Mouse (Mus musculus) bone marrow macrophage, adult 2 months (primary cell): Measurements from ENCODE around the gene Abca3. TPM values are rescaled to one million over a fixed set of nuclear protein-coding genes. Genes with fewer than 3 reads are reported as not detected.

Source experiments
- H3K27ac ChIP-seq: 2 replicates; pipeline ENCODE4 v1.5.1; 2012; ENCODE audit warnings: low read depth, low read length; ENCODE audit not compliant: insufficient read depth
- H3K4me1 ChIP-seq: 2 replicates; pipeline ENCODE4 v1.6.1; 2012; ENCODE audit warnings: low read length; ENCODE audit not compliant: control insufficient read depth, insufficient read depth
- H3K4me3 ChIP-seq: 2 replicates; pipeline ENCODE4 v1.5.1; 2012; ENCODE audit warnings: mild to moderate bottlenecking, low read length, moderate library complexity; ENCODE audit not compliant: insufficient read depth
- CTCF ChIP-seq: IDR thresholded peaks from 2 replicates; pipeline ENCODE4 v1.5.1; 2012; ENCODE audit warnings: low read depth, mild to moderate bottlenecking, low read length, moderate library complexity
- POLR2A ChIP-seq: IDR thresholded peaks from 2 replicates; pipeline ENCODE4 v1.6.1; 2012; ENCODE audit warnings: mild to moderate bottlenecking, low read depth, low read length, borderline replicate concordance
- polyA plus RNA-seq: library from polyadenylated mRNA; stranded (reverse); fragments of >200 nt; gene quantifications from 2 replicates; pipeline ENCODE4 v1.2.4, GENCODE M21; 2012; ENCODE audit not compliant: missing spikeins, insufficient read depth, insufficient read length

The Abca3 gene
- polyA plus RNA-seq, 1 experiment: 49.0 TPM

- H3K4me3 ChIP-seq: peak overlapping the region; percentile 82
- peaks cover 23% of the 10 kb centered on the region for H3K4me1 ChIP-seq
- TF ChIP-seq CTCF (no peak), POLR2A (no peak)
- H3K27ac ChIP-seq: peak overlapping the region; percentile 61
Observed at GRCm38 (mm10) chr17:24352370-24353194, 832 bp downstream of the Abca3 start.

DNA sequence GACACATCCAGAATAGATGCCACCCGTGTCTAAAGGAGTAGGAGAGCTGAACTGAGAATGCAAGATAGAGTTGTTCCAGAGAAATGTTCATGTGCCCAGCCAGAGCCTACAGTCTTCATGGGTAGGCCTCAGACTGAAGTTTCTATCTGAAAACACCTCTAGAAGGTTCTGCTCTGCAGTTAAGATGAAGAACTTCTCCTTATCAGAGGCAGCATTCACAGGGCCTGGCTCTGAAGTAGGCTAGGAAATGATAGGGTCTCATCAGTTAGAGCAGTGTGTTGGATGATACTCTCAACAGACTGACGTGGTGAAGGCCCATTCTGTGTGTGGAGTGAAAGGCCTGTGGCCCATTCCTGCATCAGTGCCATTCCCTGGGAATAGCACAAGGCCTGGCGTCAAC lies 2.2 kb downstream of the Abca3 start:
- Histone ChIP-seq H3K4me3 (no peak overlapping the region), H3K4me1 (peaks cover 24% of the 10 kb centered on the region), H3K27ac (no peak overlapping the region)
- no peak for TF ChIP-seq POLR2A
- TF ChIP-seq CTCF: no peak

- Histone ChIP-seq H3K4me1 (peaks cover 35% of the 10 kb centered on the region), H3K27ac (no peak overlapping the region), H3K4me3 (no peak overlapping the region)
- no peak for TF ChIP-seq POLR2A
- no peak for TF ChIP-seq CTCF
Observed at GRCm38 (mm10) chr17:24355284-24355683, 3.5 kb downstream of the Abca3 start.

GRCm38 (mm10) chr17:24359006-24359405 lies 7.3 kb downstream of the Abca3 start:
- no peak overlapping the region for H3K4me3 ChIP-seq
- H3K27ac ChIP-seq: peak overlapping the region; percentile 56
- no peak for TF ChIP-seq CTCF
- H3K4me1 ChIP-seq: peaks cover 34% of the 10 kb centered on the region

DNA sequence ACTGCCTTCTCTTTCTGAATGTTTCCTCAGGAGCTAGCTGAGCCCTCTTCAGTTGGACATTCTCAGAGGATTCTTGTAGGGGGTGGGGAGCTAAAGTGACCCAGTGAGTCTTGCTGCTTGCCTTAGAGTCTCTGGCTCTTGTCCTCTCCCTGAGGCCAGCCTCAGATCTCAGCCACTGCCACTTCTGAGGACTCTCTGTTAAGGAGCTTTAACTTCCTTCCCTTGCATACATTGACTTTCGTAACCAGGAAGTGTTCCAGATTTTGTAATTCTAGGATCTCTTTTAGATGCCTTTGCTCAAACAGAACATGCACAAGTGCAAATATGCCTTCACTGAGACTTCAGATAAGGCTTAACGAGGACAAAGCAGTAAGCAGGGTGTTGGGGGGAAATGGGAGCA lies 8.2 kb downstream of the Abca3 start:
- no peak for TF ChIP-seq POLR2A
- no peak for TF ChIP-seq CTCF
- Histone ChIP-seq H3K4me1 (peaks cover 25% of the 10 kb centered on the region), H3K4me3 (no peak overlapping the region), H3K27ac (peak overlapping the region; percentile 56)

DNA sequence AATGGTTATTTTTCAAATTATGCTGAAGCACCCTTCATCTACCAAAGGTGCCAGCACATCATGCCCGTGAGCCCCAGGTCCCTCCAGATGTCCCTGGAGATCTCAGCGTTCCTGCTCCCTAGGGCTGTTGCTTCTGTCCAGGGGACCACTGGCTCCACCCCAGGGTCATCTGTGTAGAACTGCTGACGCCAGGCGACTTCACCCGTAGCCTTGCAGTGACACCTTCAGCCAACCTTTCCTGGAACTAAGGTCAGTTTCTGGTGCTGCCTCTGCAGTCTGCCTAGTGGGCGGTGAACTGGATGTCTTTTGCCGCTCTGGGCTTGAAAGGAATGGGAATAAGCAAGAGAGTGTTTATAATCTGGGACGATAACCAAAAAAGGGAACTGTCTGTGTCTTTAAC lies 9.1 kb downstream of the Abca3 start:
- peaks cover 25% of the 10 kb centered on the region for H3K4me1 ChIP-seq
- H3K4me3 ChIP-seq: no peak overlapping the region
- no peak overlapping the region for H3K27ac ChIP-seq
- no peak for TF ChIP-seq POLR2A

- H3K4me3 ChIP-seq: no peak overlapping the region
- peaks cover 25% of the 10 kb centered on the region for H3K4me1 ChIP-seq
- TF ChIP-seq CTCF: no peak
- TF ChIP-seq POLR2A: no peak
- H3K27ac ChIP-seq: no peak overlapping the region
Observed at GRCm38 (mm10) chr17:24361291-24361690, 9.5 kb downstream of the Abca3 start.

- Histone ChIP-seq H3K4me1 (peaks cover 25% of the 10 kb centered on the region), H3K27ac (no peak overlapping the region), H3K4me3 (no peak overlapping the region)
- TF ChIP-seq CTCF (no peak), POLR2A (no peak)
Observed at GRCm38 (mm10) chr17:24362527-24362926, 10.8 kb downstream of the Abca3 start.

DNA sequence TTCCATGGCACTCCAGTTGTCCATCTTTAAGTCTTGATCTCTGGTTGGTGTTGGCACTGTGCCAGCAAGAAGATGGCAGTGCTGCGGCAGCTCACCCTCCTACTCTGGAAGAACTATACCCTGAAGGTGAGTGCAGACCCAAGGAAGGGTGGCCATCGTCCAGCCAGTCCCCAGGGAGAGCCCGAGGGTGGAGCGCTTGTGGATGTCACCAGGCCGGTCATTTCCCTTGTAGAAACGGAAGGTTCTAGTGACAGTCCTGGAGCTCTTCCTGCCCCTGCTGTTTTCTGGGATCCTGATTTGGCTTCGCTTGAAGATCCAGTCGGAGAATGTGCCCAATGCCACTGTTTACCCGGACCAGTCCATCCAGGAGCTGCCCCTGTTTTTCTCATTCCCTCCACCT lies 12.7 kb downstream of the Abca3 start:
- Histone ChIP-seq H3K4me3 (no peak overlapping the region), H3K4me1 (peaks cover 19% of the 10 kb centered on the region), H3K27ac (no peak overlapping the region)
- TF ChIP-seq POLR2A (no peak), CTCF (no peak)

DNA sequence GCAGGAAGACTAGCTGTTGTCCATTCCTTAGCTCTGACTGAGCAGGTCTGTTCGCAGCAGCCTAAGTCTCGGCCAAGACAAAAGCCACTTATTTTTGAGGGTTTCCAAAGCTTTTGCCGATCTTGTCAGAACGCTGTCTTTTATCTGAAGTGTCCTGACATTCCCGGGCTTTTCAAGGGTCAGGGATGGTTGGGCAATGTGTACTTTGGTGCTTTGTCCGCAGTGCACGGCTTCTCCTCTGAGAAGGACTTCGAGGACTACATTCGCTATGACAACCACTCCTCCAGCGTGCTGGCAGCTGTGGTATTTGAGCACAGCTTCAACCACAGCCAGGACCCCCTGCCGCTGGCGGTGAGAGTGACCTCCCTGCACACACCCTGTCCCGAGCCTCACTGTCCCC lies 14.1 kb downstream of the Abca3 start:
- H3K4me1 ChIP-seq: peaks cover 7% of the 10 kb centered on the region
- no peak overlapping the region for H3K4me3 ChIP-seq
- no peak overlapping the region for H3K27ac ChIP-seq
- TF ChIP-seq CTCF (no peak), POLR2A (no peak)
